Mouse (Mus musculus): ENCODE measurements around the gene Crtac1.

Crtac1 gene

GRCm38 (mm10) chr19:42321936-42322335, 109.6 kb downstream of the Crtac1 start:
- TF ChIP-seq GATA4 (IDR thresholded peaks at IDR 0.05; ENCODE audit: insufficient replicate concordance, low read length): no peak

- TF ChIP-seq GATA4 (IDR thresholded peaks at IDR 0.05; ENCODE audit: insufficient replicate concordance, low read length): no peak
These were observed 113.7 kb downstream of the Crtac1 start for GRCm38 (mm10) chr19:42317648-42318425.

GRCm38 (mm10) chr19:42316998-42317397, 114.6 kb downstream of the Crtac1 start:
- TF ChIP-seq GATA4 (IDR thresholded peaks at IDR 0.05; ENCODE audit: insufficient replicate concordance, low read length): no peak

GRCm38 (mm10) chr19:42316525-42316924, 115.1 kb downstream of the Crtac1 start:
- no peak for TF ChIP-seq GATA4 (IDR thresholded peaks at IDR 0.05; ENCODE audit: insufficient replicate concordance, low read length)

DNA sequence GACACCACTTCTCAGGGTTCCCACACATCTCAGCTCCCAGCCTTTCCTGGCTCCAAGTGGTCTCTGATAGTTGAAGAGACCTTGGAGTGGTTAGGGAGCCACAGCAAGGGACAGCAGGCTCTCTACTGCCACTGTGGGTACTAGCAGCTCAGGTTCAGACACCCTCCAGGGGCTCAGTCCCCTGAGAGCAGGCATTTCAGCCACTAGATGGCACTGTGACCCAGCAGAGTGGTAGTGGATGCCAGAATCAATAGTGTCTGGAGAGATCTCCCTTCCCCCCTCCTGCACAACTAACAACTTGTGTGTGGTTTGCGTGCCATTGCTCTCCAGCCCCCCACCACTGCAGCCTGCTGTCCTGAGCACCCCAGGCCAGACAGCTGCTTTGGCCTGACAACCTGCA, 115.7 kb downstream of the Crtac1 start:
- no peak for TF ChIP-seq GATA4 (IDR thresholded peaks at IDR 0.05; ENCODE audit: insufficient replicate concordance, low read length)

DNA sequence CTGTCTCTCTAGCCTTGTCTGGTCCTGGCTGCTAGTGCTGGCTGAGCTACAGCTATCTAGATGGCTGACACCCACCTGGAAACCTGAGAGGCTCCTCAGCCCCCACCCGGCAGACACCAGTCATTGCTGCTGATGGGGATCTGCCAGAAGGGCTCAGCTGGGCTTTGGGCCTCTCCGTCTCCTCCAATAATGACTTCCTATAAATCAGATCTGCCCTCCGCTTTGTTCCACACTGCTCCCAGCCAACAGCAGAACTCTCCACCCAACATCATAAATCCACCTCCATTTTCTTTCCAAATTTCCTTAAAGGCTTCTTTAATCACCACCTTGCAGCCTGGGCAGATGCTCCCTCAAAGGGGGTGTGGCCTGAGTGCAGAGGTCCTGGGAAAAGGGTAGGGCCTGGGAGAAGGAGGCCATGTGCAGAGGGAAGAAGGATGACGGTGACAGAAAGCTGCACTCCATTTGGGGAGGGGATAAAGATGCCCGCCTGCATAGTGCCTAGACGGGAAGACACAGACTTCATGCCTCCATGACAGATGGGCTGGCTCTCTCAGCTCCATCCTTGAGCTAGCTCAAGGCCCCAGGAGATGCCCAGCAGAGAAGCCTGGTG, 116.4 kb downstream of the Crtac1 start:
- no peak for TF ChIP-seq GATA4 (IDR thresholded peaks at IDR 0.05; ENCODE audit: insufficient replicate concordance, low read length)

- TF ChIP-seq GATA4 (IDR thresholded peaks at IDR 0.05; ENCODE audit: insufficient replicate concordance, low read length): no peak
These were observed 119.4 kb downstream of the Crtac1 start for GRCm38 (mm10) chr19:42312191-42312590.

- TF ChIP-seq GATA4 (IDR thresholded peaks at IDR 0.05; ENCODE audit: insufficient replicate concordance, low read length): no peak
These were observed 120.3 kb downstream of the Crtac1 start for GRCm38 (mm10) chr19:42311332-42311731.

DNA sequence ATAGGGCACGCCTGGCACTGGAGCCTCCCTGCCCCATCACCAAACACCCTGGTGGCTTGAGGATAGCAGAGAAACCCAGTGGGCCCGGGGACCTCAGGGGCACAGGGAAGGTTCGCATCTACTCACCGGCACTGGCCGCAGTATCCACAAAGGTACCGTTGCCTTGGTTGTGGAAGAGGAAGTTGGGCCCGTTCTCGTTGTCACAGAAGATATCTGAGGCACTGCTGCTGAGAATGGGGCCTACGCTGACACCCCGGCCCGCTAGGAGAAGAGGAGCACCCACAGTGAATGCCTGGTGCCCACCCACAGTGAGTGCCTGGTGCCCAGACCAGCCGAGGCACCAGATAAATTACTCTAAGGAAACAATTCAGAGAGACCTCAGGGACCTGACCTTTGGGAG, 122.7 kb downstream of the Crtac1 start:
- no peak for TF ChIP-seq GATA4 (IDR thresholded peaks at IDR 0.05; ENCODE audit: insufficient replicate concordance, low read length)

GRCm38 (mm10) chr19:42307019-42307418, 124.6 kb downstream of the Crtac1 start:
- no peak for TF ChIP-seq GATA4 (IDR thresholded peaks at IDR 0.05; ENCODE audit: insufficient replicate concordance, low read length)

DNA sequence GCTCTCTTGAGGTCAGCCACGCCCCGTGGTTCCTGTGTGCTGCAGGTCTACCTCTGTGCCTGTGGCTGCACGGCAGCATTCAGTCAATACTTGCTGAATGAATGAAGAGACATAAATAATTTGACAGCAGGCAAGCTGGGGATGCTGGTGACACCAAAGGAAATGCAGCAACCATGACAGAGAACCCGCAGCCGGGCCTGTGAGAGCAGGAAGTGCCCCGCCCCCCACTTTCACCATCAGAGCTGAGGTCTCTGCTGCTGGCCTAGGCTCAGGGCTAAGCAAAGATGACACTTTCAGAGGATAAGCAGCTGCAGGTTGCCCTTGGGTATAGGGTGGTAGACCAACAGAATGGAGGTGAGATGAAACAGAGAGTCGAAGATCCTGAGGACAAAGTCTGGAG, 125.4 kb downstream of the Crtac1 start:
- no peak for TF ChIP-seq GATA4 (IDR thresholded peaks at IDR 0.05; ENCODE audit: insufficient replicate concordance, low read length)

DNA sequence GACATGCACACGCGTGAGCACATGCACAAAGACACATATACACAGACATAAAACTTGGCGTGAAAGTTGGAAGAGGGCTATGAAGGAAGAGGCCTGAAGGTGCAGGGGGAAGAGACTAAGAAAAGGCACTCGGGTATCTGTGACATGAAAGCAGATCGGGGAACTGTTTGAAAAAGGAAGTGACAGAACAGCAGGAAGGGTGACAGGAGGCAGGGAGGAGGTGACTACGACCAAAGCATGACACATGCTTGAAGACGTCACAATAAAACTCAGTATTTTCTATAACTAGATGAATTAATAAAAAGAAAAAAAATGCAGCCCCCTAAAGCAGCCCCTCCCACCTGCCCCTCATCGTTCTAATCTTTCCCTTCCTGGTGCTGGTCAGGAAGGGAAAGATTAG, 125.8 kb downstream of the Crtac1 start:
- no peak for TF ChIP-seq GATA4 (IDR thresholded peaks at IDR 0.05; ENCODE audit: insufficient replicate concordance, low read length)

DNA sequence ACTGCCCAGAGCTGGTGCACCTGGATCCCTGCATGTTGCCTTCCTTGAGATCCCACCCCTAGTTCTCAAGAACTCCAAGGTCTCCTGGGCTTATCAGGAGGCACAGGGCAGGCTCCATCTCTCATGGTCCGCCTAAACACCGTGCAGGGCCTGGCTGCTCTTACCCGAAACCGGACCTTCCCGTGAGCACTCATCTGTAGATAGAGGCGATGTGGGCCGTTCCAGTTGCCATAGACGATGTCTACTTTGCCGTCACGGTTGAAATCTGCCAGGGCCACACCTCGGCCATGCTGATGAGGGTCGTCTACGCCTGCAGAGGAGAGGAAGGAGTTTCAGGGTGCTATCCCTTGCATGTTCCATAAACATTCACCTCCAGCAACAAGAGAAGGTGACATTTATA, 127.1 kb downstream of the Crtac1 start:
- no peak for TF ChIP-seq GATA4 (IDR thresholded peaks at IDR 0.05; ENCODE audit: insufficient replicate concordance, low read length)

DNA sequence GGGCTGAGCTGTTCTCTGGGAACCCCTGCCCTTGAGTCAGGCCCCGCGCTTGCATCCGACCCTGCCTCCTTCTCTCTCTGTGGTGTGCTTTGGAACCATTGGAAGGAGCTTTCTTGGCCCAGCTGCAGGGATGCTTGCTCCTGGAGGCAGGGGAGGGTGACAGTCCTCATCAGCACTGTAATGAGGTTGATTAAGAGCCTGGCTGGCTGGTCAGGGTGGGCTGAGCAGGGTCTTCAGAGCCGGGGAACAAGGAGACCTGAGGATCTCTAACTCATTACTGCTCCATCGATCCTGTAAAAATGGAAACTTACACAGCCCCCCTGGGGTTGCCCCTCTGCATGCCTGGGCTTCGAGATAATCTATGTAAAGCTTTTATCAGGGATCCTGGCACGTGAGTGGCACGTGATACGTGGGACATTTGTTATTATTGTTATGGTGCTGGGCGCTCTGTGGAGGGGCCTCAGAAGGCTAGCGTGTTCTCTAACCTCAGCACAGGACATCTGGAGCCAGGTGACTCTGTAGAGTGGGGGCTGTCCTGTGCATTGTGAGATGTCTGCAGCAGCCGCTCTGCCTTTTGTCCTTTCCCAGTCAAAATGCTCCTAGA, 128.3 kb downstream of the Crtac1 start:
- no peak for TF ChIP-seq GATA4 (IDR thresholded peaks at IDR 0.05; ENCODE audit: insufficient replicate concordance, low read length)

- no peak for TF ChIP-seq GATA4 (IDR thresholded peaks at IDR 0.05; ENCODE audit: insufficient replicate concordance, low read length)
These were observed 138.4 kb downstream of the Crtac1 start for GRCm38 (mm10) chr19:42293216-42293615.

GRCm38 (mm10) chr19:42292106-42292505, 139.5 kb downstream of the Crtac1 start:
- no peak for TF ChIP-seq GATA4 (IDR thresholded peaks at IDR 0.05; ENCODE audit: insufficient replicate concordance, low read length)
